Mouse (Mus musculus): Measurements from ENCODE around the gene Fgf18.
A peak's percentile ranks its signal among the peaks of the same experiment; 100 is the strongest.

Fgf18 gene

GRCm38 (mm10) chr11:33149453-33149852, 2.3 kb upstream of the Fgf18 start:
- DNase-seq = no peak

DNA sequence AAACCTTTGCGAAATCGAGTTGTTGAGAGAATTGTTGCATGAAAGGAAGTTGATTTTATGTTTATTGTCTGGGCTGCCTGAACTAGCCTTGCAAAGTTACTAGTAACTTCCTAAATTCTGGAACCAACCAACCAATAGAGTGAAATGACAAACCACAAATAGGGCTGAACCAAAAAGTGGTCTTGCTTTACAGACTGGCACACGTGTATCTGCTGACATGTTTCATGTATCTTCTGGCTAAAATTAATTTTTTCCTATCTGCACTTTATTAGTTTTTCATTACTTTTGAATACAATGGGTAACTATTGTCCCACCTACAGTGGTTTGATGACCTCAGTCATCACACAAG, 1.9 kb upstream of the Fgf18 start:
- DNase-seq = no peak

DNA sequence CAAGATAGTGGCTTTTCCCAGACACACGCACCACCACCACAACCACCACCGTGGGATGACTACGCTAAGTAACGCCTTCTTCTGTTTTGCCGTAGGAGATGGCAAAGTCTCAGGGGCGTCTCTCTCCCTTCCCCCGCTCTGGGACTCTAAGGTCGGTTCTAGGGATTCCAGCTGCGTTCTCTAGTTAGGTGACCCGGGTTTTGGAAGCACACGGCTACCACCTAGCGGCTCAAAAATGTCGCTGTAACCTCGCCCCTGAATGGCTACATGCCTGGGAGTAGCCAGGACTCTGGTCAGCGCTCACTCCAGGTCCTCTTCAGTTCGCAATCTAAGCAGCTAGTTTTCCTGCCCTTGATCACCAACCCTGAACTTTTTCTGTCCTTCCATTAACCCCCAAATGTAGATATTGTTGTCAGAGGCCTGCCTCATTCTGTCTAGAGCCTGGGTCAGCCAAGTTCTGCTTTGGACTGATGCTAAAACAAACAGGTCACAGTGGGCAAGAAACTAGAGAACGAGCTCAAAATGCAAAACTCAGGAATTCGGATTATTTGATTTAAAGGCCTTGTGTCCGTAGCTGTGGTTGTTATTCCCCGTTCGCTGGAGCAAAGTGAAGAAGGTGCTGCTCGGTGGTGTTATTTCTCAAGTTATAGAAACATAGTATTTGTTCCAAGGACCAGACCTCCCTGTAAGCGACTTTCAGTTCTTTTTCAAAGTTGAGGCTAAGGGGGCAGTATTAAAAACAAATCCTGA, 1.3 kb upstream of the Fgf18 start:
- DNase-seq = peak; percentile 67

DNA sequence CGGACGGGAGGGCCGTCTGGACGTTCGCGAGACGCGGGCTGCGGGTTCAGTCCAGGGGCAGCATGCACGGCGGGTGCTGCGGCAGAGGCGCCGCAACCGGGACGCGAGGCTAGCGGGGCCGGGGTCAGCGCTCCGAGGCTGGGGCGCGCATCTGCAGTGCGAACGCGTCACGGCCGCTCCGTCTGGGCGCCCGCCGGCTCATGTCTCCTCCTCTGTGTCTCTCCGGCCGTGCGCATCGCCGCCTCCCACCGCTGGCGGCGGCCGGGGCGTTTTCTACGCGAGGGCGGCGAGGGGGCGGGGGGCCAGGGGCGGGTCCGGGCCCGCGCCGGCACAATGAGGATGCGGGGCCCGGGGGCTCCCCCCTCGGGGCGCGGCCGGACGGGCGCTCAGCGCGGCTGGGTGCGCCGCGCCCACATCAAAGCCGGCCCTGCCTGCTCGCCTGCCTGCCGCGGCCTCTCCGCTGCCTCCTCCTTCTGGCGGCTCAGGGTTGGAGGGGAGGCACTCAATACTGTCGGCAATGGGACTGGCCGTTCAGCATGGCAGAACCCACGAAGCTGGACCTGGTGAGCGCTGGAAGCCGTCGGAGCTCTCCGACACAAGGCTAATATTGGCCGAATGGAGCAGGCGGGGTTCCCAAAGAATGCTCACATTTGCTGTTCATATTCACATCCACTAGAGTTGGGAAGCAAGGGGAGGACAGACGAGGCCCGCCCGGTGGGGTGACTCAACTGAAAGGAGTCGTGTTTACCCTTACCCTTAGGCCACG, 555 bp upstream of the Fgf18 start:
- no peak for DNase-seq

GRCm38 (mm10) chr11:33146651-33147131, 509 bp downstream of the Fgf18 start:
- DNase-seq = peak; percentile 29

GRCm38 (mm10) chr11:33146143-33146497, 1.1 kb downstream of the Fgf18 start:
- peak; percentile 85 for DNase-seq

DNA sequence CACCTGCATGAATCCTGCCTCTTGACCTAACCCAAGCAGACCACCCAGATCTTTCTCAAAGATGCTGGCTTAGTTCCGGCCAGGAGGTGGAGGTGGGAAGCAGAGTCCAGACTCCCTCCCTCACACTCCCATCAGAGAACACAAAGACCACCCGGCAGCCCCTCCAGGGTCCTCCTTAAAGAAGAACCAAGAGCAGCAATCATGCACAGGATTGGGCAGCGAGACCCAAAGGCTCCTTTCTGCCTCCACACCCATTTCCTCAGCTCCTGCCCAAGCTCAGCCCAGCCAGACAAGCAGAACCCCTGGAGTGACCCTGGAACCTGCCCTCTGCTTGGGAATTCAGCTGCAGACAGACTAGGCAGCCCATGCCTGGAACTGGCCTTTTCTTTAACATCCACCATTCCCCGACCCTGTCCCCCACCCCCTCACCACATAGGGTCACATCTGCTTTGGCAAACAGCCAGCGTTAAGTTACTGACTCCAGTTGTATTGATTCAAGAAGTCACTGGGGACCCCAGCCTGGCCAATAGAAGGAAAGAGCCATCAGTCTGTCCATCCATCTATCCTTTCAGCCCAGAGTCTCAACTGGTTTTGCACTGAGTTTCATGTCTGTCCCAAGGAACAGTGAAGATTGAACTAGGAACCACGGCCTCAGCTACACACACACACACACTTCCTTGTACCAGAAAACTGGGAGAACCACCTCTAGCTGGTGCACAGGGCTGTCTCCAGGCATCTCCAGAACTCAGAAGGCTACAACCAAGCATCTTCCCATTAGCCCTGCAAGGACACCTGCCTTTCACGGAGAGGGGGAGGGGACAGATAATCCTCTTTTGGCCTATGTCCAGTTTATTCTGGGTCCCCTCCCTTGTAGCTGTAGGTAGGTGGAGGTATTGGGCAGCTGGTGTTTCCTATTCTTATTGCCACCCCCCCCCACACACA, 1.7 kb downstream of the Fgf18 start:
- DNase-seq = no peak

- no peak for DNase-seq
Measured at GRCm38 (mm10) chr11:33143906-33144305, 3.3 kb downstream of the Fgf18 start.

DNA sequence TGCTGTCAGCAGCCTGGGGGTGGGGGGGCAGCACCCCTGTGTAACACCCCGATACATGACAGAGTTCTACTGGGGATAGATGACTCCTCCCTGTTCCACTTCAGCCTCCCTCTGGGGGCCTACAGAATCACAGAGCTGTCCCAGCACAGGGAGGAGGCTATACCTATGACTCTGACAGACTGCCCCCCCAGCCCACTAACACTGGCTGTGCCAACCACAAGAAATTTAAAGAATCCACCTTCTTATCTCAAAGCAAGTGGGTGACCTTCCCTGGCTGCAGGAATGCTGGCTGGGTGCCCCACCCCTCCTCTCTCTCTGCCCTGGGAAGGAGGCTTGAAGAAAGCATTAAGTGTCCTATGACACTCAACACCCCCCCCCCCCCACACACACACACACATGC, 4.4 kb downstream of the Fgf18 start:
- DNase-seq = no peak

DNA sequence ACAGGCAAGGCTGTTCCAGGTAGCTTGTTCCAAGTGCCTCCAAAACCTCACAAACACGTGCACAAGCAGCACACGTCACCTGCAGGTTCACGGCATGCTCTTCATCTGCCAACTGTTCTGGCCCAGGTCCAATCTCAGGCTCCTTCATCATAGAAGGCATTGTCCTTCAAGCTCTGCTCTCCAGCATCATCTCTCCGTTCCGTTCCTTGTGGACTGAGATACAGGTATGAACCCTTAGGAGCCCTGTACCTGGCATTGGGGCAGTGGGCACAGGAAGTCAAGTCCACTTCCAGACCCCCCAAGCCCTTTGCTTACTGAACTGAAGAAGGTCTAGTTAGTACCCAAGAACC, 7.1 kb downstream of the Fgf18 start:
- DNase-seq = no peak

- DNase-seq = peak; percentile 1
Measured at GRCm38 (mm10) chr11:33139458-33140110, 7.6 kb downstream of the Fgf18 start.

DNA sequence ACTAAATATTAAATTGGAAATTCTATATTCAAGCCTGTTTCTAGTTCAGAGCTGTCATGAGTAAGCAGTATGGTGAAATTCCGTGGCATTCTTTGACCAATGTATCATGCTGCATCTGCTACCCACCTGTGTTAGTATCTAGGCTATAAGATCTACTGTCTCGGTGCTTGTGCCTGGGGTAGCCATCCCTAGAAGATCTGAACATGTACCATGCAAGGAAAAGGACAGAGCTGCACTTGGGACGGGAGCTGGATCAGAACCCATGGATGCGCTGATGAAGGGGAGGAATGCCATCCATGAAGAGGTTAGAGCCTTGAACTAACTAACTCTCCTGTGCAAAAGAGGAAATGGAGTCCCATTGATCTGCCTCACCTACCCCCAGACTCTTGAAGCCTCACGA, 8.5 kb downstream of the Fgf18 start:
- DNase-seq = peak; percentile 0

- no peak for DNase-seq
Measured at GRCm38 (mm10) chr11:33134391-33134986, 12.7 kb downstream of the Fgf18 start.

DNA sequence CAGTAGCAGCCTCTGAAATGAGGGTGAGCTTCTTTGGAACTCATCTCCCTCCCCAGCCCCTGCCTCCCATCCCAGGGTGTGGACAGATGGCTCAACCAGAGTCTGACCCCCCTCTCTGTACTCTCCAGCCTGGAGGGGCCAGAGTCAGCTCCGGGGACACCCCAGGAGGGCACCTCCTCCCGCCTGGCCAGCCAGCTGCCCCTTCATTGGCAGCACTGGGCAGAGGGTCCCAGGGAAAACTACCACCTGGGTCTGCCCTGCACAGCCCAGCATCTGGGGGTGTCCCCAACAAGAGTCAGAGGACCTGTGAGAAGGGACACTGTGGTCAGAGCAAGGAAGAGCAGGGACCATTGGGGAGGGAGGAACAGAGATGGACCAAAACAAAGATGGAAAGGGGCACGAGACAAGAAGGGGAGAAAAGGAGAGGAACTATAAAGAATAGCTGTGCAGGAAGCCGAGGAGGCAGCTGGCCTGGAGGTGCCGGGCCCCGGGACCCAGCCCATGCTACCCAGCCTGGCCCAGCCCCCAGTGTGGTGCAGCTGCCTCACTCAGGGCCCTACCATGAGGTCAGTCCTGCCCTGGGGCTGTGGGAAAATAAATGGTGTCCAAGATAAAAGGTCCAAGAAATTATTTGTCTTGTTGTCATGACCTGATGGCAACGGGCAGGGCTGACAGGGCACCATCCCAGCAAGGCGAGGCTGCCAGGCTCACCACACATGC, 14.4 kb downstream of the Fgf18 start:
- no peak for DNase-seq

GRCm38 (mm10) chr11:33127058-33127457, 20.1 kb downstream of the Fgf18 start:
- no peak for DNase-seq

GRCm38 (mm10) chr11:33122575-33123268, 24.5 kb downstream of the Fgf18 start:
- no peak for DNase-seq

GRCm38 (mm10) chr11:33119556-33119955, 27.6 kb downstream of the Fgf18 start:
- no peak for DNase-seq

DNA sequence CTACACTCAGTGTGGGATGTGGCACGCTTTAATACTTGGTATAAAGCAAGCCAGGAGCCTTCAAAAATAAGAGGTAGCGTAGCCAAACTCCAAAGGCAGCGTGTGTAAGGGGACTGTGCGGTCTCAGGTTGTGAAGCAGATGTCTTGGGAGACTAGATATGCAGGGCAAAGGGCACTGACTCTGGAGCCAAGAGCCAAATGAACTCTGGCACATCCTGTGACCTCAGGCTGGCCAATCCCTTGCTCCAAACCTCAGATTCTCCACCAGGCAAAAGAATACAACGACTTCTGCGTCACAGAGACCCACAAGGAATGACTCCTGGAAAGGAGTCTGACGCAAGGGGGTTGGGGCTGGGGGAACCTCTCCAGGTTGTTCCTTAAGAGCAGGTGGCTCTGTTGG, 28.1 kb downstream of the Fgf18 start:
- DNase-seq = no peak

DNA sequence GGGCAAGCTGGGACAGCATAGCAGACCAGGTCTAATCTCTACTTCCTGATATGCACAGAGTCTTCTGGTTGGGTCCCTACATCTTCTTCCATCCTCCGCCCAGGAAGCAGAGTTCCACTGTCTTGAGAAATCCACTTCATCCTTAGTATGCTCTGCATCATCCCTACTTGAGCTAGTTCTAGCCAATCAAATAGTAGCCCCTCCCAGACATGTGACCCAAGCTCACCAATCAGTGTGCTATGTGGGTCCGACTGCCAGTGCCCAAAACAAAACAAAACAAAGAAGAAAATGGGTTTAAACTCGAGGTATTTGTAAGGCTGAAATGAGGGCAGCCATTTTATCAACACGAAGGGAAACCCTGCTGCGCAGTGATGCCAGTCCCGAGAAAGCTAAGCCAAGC, 28.7 kb downstream of the Fgf18 start:
- no peak for DNase-seq

- no peak for DNase-seq
Measured at GRCm38 (mm10) chr11:33115796-33116195, 31.4 kb downstream of the Fgf18 start.

DNA sequence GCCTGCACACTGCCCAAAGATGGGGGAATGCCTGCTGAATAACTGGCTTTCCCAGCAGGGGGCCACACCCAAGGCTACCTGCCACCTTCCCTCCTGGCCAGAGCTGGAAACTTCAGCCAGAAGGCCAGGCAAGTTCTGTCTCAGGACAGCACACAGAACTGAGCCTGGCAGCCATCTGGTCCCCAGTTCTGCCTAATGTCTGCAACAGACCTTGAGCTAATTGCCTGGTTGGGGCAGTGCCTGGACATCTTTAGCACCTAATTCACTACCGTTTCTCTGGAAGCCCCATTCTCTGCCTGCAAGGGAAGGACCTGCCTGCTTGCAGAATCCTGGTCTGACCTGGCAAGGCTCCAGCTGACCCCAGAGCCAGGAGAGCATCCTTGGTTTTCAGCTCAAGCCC, 34.8 kb downstream of the Fgf18 start:
- no peak for DNase-seq

All from right cerebral cortex, postnatal 25 days (tissue).